Mouse (Mus musculus): ENCODE measurements at regions not wholly inside any gene's neighbourhood (a gene's known extent, or its start where the extent isn't known, plus 50 kb on each side); places are given as distances from the start of the nearest gene placed in this dataset.

- no peak for DNase-seq (ENCODE audit: extremely low spot score, low read depth, low spot score)
These were observed 229.8 kb upstream of the Ncam1 start for GRCm38 (mm10) chr9:50028573-50028972.

GRCm38 (mm10) chr9:50024820-50025219 lies 226.1 kb upstream of the Ncam1 start:
- DNase-seq (ENCODE audit: extremely low spot score, low read depth, low spot score) = no peak

- no peak for DNase-seq (ENCODE audit: extremely low spot score, low read depth, low spot score)
These were observed 214.9 kb upstream of the Ncam1 start for GRCm38 (mm10) chr9:50013602-50014001.

GRCm38 (mm10) chr9:50005757-50006576 lies 207.2 kb upstream of the Ncam1 start:
- no peak for DNase-seq (ENCODE audit: extremely low spot score, low read depth, low spot score)

- no peak for DNase-seq (ENCODE audit: extremely low spot score, low read depth, low spot score)
These were observed 204.0 kb upstream of the Ncam1 start for GRCm38 (mm10) chr9:50002695-50003094.

GRCm38 (mm10) chr9:50000497-50001404 lies 202.0 kb upstream of the Ncam1 start:
- DNase-seq (ENCODE audit: extremely low spot score, low read depth, low spot score) = no peak

- no peak for DNase-seq (ENCODE audit: extremely low spot score, low read depth, low spot score)
These were observed 201.2 kb upstream of the Ncam1 start for GRCm38 (mm10) chr9:49999970-50000369.

GRCm38 (mm10) chr9:49998101-49998500 lies 199.4 kb upstream of the Ncam1 start:
- DNase-seq (ENCODE audit: extremely low spot score, low read depth, low spot score) = no peak

- DNase-seq (ENCODE audit: extremely low spot score, low read depth, low spot score) = no peak
These were observed 190.9 kb upstream of the Ncam1 start for GRCm38 (mm10) chr9:49989464-49990271.

- no peak for DNase-seq (ENCODE audit: extremely low spot score, low read depth, low spot score)
These were observed 189.3 kb upstream of the Ncam1 start for GRCm38 (mm10) chr9:49988064-49988463.

- DNase-seq (ENCODE audit: extremely low spot score, low read depth, low spot score) = no peak
These were observed 188.8 kb upstream of the Ncam1 start for GRCm38 (mm10) chr9:49987481-49987880.

GRCm38 (mm10) chr9:49980344-49981207 lies 181.9 kb upstream of the Ncam1 start:
- no peak for DNase-seq (ENCODE audit: extremely low spot score, low read depth, low spot score)

GRCm38 (mm10) chr9:49975938-49976671 lies 177.4 kb upstream of the Ncam1 start:
- DNase-seq (ENCODE audit: extremely low spot score, low read depth, low spot score) = no peak

GRCm38 (mm10) chr9:49973974-49974495 lies 175.3 kb upstream of the Ncam1 start:
- no peak for DNase-seq (ENCODE audit: extremely low spot score, low read depth, low spot score)

GRCm38 (mm10) chr9:49969429-49969828 lies 170.7 kb upstream of the Ncam1 start:
- DNase-seq (ENCODE audit: extremely low spot score, low read depth, low spot score) = no peak

- no peak for DNase-seq (ENCODE audit: extremely low spot score, low read depth, low spot score)
These were observed 165.9 kb upstream of the Ncam1 start for GRCm38 (mm10) chr9:49964666-49965065.

- DNase-seq (ENCODE audit: extremely low spot score, low read depth, low spot score) = peak; percentile 62
These were observed 163.9 kb upstream of the Ncam1 start for GRCm38 (mm10) chr9:49962561-49963071.

GRCm38 (mm10) chr9:49961965-49962364 lies 163.2 kb upstream of the Ncam1 start:
- DNase-seq (ENCODE audit: extremely low spot score, low read depth, low spot score) = peak; percentile 84

GRCm38 (mm10) chr9:49961329-49961728 lies 162.6 kb upstream of the Ncam1 start:
- no peak for DNase-seq (ENCODE audit: extremely low spot score, low read depth, low spot score)
